Mouse (Mus musculus) liver, adult 2 months (tissue): ENCODE measurements at regions not wholly inside any gene's neighbourhood (a gene's known extent, or its start where the extent isn't known, plus 50 kb on each side); places are given as distances from the start of the nearest gene placed in this dataset.
"Not testable (repeated sequence)": the region's sequence is repeated elsewhere in the genome, so short reads cannot be mapped to it uniquely, and the experiment has no call there.

ENCODE experiments used
- DNase-seq: peaks from one replicate; pipeline ENCODE4 v3.0.0-alpha.2; 2011; ENCODE audit warnings: low read depth, low spot score; ENCODE audit errors: extremely low read depth
- H3K27ac ChIP-seq: fragments of 200-500 bp; replicated peaks from 2 replicates; pipeline ENCODE4 v1.5.1; 2012; ENCODE audit warnings: low read depth, mild to moderate bottlenecking, control low read depth, inconsistent platforms, low read length; ENCODE audit not compliant: insufficient read depth
- H3K27me3 ChIP-seq: fragments of 200-500 bp; 2 replicates; pipeline ENCODE4 v1.6.1; 2012; ENCODE audit warnings: mild to moderate bottlenecking, moderate library complexity, low read length, inconsistent platforms; ENCODE audit not compliant: control insufficient read depth, insufficient read depth
- H3K36me3 ChIP-seq: fragments of 200-500 bp; 2 replicates; pipeline ENCODE4 v1.6.1; 2012; ENCODE audit warnings: low read length, inconsistent platforms; ENCODE audit not compliant: control insufficient read depth, insufficient read depth
- H3K4me1 ChIP-seq: fragments of 200-500 bp; 2 replicates; pipeline ENCODE4 v1.6.1; 2011; ENCODE audit warnings: low read length; ENCODE audit not compliant: control insufficient read depth, insufficient read depth
- H3K4me3 ChIP-seq: fragments of 200-500 bp; 2 replicates; pipeline ENCODE4 v1.5.1; 2011; ENCODE audit warnings: low read depth, mild to moderate bottlenecking, control low read depth, low read length, moderate library complexity; ENCODE audit not compliant: insufficient read depth
- H3K79me2 ChIP-seq: fragments of 200-500 bp; 2 replicates; pipeline ENCODE4 v1.6.1; 2012; ENCODE audit warnings: inconsistent platforms, mild to moderate bottlenecking, low read length, moderate library complexity; ENCODE audit not compliant: control insufficient read depth, insufficient read depth
- H3K9ac ChIP-seq: fragments of 200-500 bp; 2 replicates; pipeline ENCODE4 v1.6.1; 2012; ENCODE audit warnings: low read depth, mild to moderate bottlenecking, control low read depth, inconsistent platforms, low read length
- CTCF ChIP-seq: fragments of 200-500 bp; IDR thresholded peaks from 2 replicates; pipeline ENCODE4 v1.5.1; 2011; ENCODE audit warnings: low read depth, low read length, control low read depth
- POLR2A ChIP-seq: fragments of 200-500 bp; IDR thresholded peaks from 2 replicates; pipeline ENCODE4 v1.6.1; 2011; ENCODE audit warnings: low read length, control low read depth; ENCODE audit not compliant: insufficient read depth; ENCODE audit errors: extremely low read depth
- WGBS: fragments of 180-500 bp; shearing (Covaris S2); methylation state at CpG from one replicate; pipeline ENCODE4 v1.1.7; 2018; 5-methylcytosine and 5-hydroxymethylcytosine counted together

- no peak for DNase-seq
- no peak overlapping the region for H3K4me3 ChIP-seq
- no peak for TF ChIP-seq CTCF
- no peak for TF ChIP-seq POLR2A
Measured at GRCm38 (mm10) chr14:48589702-48590325, 83.8 kb downstream of the Otx2 start.

DNA sequence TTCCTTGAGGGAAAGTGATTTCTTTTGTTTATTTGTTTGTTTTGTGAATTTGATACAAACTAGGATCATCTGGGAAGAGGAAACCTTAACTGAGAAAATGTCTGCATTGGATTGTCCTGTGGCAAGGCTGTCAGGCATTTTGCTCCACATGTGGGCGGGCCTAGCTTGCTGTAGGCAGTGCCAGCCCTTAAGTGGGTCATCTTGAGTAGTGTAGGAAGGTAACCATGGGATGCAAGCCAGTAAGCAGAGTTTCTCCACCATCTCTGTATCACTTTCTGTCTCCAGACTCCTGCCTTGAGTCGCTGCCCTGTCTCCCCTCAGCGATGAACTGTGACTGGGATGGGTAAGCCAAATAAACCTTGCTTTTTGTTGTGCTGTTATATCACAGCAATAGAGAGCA, 87.8 kb downstream of the Otx2 start:
- Histone ChIP-seq H3K27ac (no peak overlapping the region), H3K9ac (no peak overlapping the region), H3K36me3 (no peaks in the 10 kb centered on the region), H3K4me1 (no peaks in the 10 kb centered on the region), H3K27me3 (no peaks in the 10 kb centered on the region), H3K4me3 (no peak overlapping the region), H3K79me2 (no peaks in the 10 kb centered on the region)
- TF ChIP-seq POLR2A (no peak), CTCF (no peak)
- no peak for DNase-seq
- WGBS: 97% methylated on average over 3 of the region's 3 CpGs

More at GRCm38 (mm10) chr14:48589702-48590325, 83.8 kb downstream of the Otx2 start:
- H3K27me3 ChIP-seq: no peaks in the 10 kb centered on the region
- H3K27ac ChIP-seq: no peak overlapping the region
- H3K36me3 ChIP-seq: no peaks in the 10 kb centered on the region
- WGBS: 39% methylated on average over 15 of the region's 15 CpGs
- no peak overlapping the region for H3K9ac ChIP-seq
- no peaks in the 10 kb centered on the region for H3K79me2 ChIP-seq
- H3K4me1 ChIP-seq: no peaks in the 10 kb centered on the region

DNA sequence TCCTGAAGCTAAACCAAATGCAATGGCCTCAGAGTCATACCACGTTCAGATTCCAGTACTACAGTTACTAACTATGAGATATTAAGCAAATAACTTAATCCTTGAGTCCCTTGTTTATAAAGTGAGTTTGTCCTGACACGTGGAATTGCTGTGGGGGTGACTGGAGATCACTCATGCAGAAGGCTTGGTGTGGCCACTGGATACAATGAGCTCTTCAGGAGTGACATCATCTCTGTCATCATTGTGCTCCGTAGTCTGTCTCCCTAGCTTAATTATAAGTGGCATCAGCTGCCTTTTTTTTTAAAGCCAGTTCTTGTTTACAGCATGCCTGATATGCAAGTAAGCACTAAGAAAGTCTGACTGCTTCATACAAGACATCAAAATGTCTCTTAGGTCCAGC, 89.0 kb downstream of the Otx2 start:
- DNase-seq: no peak
- H3K4me1 ChIP-seq: no peaks in the 10 kb centered on the region
- TF ChIP-seq POLR2A (no peak), CTCF (no peak)

DNA sequence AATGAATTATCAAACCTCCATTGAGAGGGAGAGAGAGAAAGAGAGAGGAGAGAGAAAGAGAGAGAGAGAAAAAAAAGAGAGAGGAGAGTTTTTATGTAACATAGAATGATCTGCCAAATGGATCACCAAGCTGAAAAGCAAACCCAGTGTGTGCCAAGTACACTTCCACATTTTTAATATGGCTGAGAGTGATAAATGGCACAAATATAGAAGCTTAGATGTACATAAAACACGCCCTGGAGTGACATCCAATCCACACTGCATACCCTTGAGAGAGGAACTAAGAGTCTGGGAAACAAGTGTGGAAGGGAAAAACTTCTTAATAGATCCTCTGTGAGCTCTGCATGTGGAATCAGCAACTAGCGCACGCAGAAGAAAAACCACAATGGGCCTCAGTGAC, 90.1 kb downstream of the Otx2 start:
- H3K9ac ChIP-seq: no peak overlapping the region
- no peaks in the 10 kb centered on the region for H3K27me3 ChIP-seq
- H3K4me3 ChIP-seq: no peak overlapping the region
- no peak overlapping the region for H3K27ac ChIP-seq
- no peak for TF ChIP-seq POLR2A
- no peak for TF ChIP-seq CTCF
- WGBS: 89% methylated on average over 3 of the region's 3 CpGs
- no peaks in the 10 kb centered on the region for H3K4me1 ChIP-seq
- H3K79me2 ChIP-seq: no peaks in the 10 kb centered on the region
- H3K36me3 ChIP-seq: no peaks in the 10 kb centered on the region
- no peak for DNase-seq

More for the DNA sequence above, 89.0 kb downstream of the Otx2 start:
- Histone ChIP-seq H3K36me3 (no peaks in the 10 kb centered on the region), H3K4me3 (no peak overlapping the region), H3K27ac (no peak overlapping the region), H3K9ac (no peak overlapping the region), H3K27me3 (no peaks in the 10 kb centered on the region), H3K79me2 (no peaks in the 10 kb centered on the region)
- 67% methylated on average over 3 of the region's 3 CpGs for WGBS

- Histone ChIP-seq H3K9ac (no peak overlapping the region), H3K79me2 (no peaks in the 10 kb centered on the region), H3K27ac (no peak overlapping the region), H3K36me3 (no peaks in the 10 kb centered on the region), H3K4me1 (no peaks in the 10 kb centered on the region), H3K4me3 (no peak overlapping the region), H3K27me3 (no peaks in the 10 kb centered on the region)
- DNase-seq: no peak
- WGBS: 76% methylated on average over 1 of the region's 1 CpGs
- TF ChIP-seq CTCF (peak; percentile 33; the same call in 1 of the 2 replicates), POLR2A (no peak)
Measured at GRCm38 (mm10) chr14:48582080-48582479, 91.5 kb downstream of the Otx2 start.

- not testable (repeated sequence) for H3K27ac ChIP-seq, H3K36me3 ChIP-seq, DNase-seq, H3K4me1 ChIP-seq, H3K4me3 ChIP-seq, H3K27me3 ChIP-seq, H3K9ac ChIP-seq, H3K79me2 ChIP-seq
- 9% methylated on average over 2 of the region's 2 CpGs for WGBS
Measured at GRCm38 (mm10) chr14:48581308-48581707, 92.3 kb downstream of the Otx2 start.
